Mouse (Mus musculus) heart, embryonic 14.5 days (tissue): ENCODE measurements around the gene Fads6. TPM values are rescaled to one million over a fixed set of nuclear protein-coding genes. Genes with fewer than 3 reads are reported as not detected.

ENCODE experiments used
- microRNA-seq: library from miRNA; unstranded; fragments of <30 nt; microRNA quantifications from one replicate; pipeline ENCODE4, GENCODE M21; 2016
- polyA plus RNA-seq: library from polyadenylated mRNA; unstranded; fragments of >200 nt; fragmentation: Nextera tagmentation; extraction: Ambion mirVana; gene quantifications from 2 replicates; pipeline ENCODE4 v1.2.1, GENCODE M21; 2014

Fads6 gene
- polyA plus RNA-seq, 1 experiment from 2014 or later = 1.2 TPM

Small RNAs within 50 kb of the gene (microRNA-seq; reads per million reads assigned to microRNA genes)
- gene Gm25837 = not detected

Other genes starting within 250 kb of the Fads6 start
- not detected in 2 replicates for gene Cd300ld3, start 249.3 kb downstream of the Fads6 start, polyA plus RNA-seq
- 0.09 TPM in 1 of 2 replicates, not detected in the other for gene Cd300e, start 235.5 kb downstream of the Fads6 start, polyA plus RNA-seq
- 0.78 and 0.89 TPM in 2 replicates for gene Rab37, start 206.2 kb downstream of the Fads6 start, polyA plus RNA-seq
- 0.22 and 0.61 TPM in 2 replicates for gene Cd300lf, start 163.7 kb downstream of the Fads6 start, polyA plus RNA-seq
- gene Slc9a3r1, start 134.3 kb downstream of the Fads6 start, polyA plus RNA-seq = 18.0 and 21.9 TPM in 2 replicates
- 6.5 and 8.4 TPM in 2 replicates for gene Tmem104, start 110.2 kb downstream of the Fads6 start, polyA plus RNA-seq
- 16.5 and 16.6 TPM in 2 replicates for gene Nat9, start 109.8 kb downstream of the Fads6 start, polyA plus RNA-seq
- gene Grin2c, start 30.4 kb downstream of the Fads6 start, polyA plus RNA-seq = 0.15 TPM in 1 of 2 replicates, not detected in the other
- gene Fdxr, start 20.6 kb downstream of the Fads6 start, polyA plus RNA-seq = 9.3 and 9.4 TPM in 2 replicates
- gene Otop2, start 9.5 kb upstream of the Fads6 start, polyA plus RNA-seq = not detected in 2 replicates
- gene Ush1g, start 24.4 kb upstream of the Fads6 start, polyA plus RNA-seq = 0.05 TPM in 1 of 2 replicates, not detected in the other
- gene Otop3, start 37.1 kb upstream of the Fads6 start, polyA plus RNA-seq = not detected in 2 replicates
- 7.4 and 7.8 TPM in 2 replicates for gene Hid1, start 70.1 kb upstream of the Fads6 start, polyA plus RNA-seq
- gene Cdr2l, start 84.3 kb upstream of the Fads6 start, polyA plus RNA-seq = 10.3 and 10.5 TPM in 2 replicates
- gene Mrpl58, start 106.1 kb upstream of the Fads6 start, polyA plus RNA-seq = 191 and 195 TPM in 2 replicates
- gene Atp5h, start 122.3 kb upstream of the Fads6 start, polyA plus RNA-seq = 2,259 and 2,271 TPM in 2 replicates
- gene Kctd2, start 122.5 kb upstream of the Fads6 start, polyA plus RNA-seq = 19.3 and 23.5 TPM in 2 replicates
- 0.14 TPM in 1 of 2 replicates, not detected in the other for gene Trim80, start 142.9 kb upstream of the Fads6 start, polyA plus RNA-seq
- 0.08 and 0.26 TPM in 2 replicates for gene Slc16a5, start 164.8 kb upstream of the Fads6 start, polyA plus RNA-seq
- 5.5 and 7.5 TPM in 2 replicates for gene Armc7, start 178.0 kb upstream of the Fads6 start, polyA plus RNA-seq
- gene Nt5c, start 194.2 kb upstream of the Fads6 start, polyA plus RNA-seq = 54.5 and 56.2 TPM in 2 replicates
- gene Jpt1, start 216.7 kb upstream of the Fads6 start, polyA plus RNA-seq = 511 and 538 TPM in 2 replicates
- gene Sumo2, start 238.6 kb upstream of the Fads6 start, polyA plus RNA-seq = 600 and 636 TPM in 2 replicates